Mouse (Mus musculus) G1E (cell line): ENCODE results near the gene Ces3a.

Experiments
- CTCF ChIP-seq: IDR thresholded peaks from 2 replicates; pipeline ENCODE4 v1.5.1; 2012; ENCODE audit warnings: low read depth, low read length, inconsistent platforms, mixed read lengths
- GATA1 ChIP-seq: IDR thresholded peaks from 2 replicates; pipeline ENCODE4 v1.6.1; 2012; ENCODE audit warnings: borderline replicate concordance, low read length, inconsistent platforms, mixed read lengths
- POLR2AphosphoS5 ChIP-seq: IDR thresholded peaks from 2 replicates; pipeline ENCODE4 v1.6.1; 2012; ENCODE audit warnings: low read depth, low read length, inconsistent platforms; ENCODE audit not compliant: insufficient replicate concordance
- TAL1 ChIP-seq: conservative IDR thresholded peaks from 2 replicates; pipeline ENCODE4 v1.6.1; 2012; ENCODE audit warnings: low read depth, low read length, inconsistent platforms, mixed read lengths

- TF ChIP-seq CTCF (no peak), GATA1 (no peak), POLR2AphosphoS5 (no peak), TAL1 (no peak)
These were observed 28.7 kb downstream of the Ces3a start for GRCm38 (mm10) chr8:105077071-105077470.
